11 mouse cellular contexts compared by ENCODE assay signal in genomic region chr17:80891656-80892055, GRCm38 (mm10). TPM values are rescaled to one million over a fixed set of nuclear protein-coding genes. Genes with fewer than 3 reads are reported as not detected.
DNase-seq lines count a peak whose midpoint lies in the region; ATAC-seq lines count a peak whose summit lies in the region.
"Had no signal": no experiment of that assay in that cellular context is flagged by ENCODE, and none has a peak within 500 bp of the region (broad histone marks: within the 10 kb centered on the region; RNA-seq: fewer than 3 reads in every experiment).

No protein-coding gene starts in this region.

- peak overlapping the region; percentile 77 for H3K27ac ChIP-seq in heart, embryonic 12.5 days (ENCODE audit: poor library complexity, severe bottlenecking)
- H3K27ac ChIP-seq: kidney, postnatal 0 days; limb, embryonic 12.5 days had no signal

- no peak overlapping the region for H3K4me2 ChIP-seq in heart, embryonic 12.5 days
- H3K4me2 ChIP-seq: limb, embryonic 12.5 days had no signal

- peaks cover 33% of the 10 kb centered on the region for H3K4me1 ChIP-seq in heart, embryonic 12.5 days (replicated peaks)

- ATAC-seq in heart, embryonic 12.5 days (ENCODE audit: insufficient number of reproducible peaks, low FRiP score): peak; percentile 57; the same call in 1 of the 2 replicates
- ATAC-seq in cerebellum, adult (ENCODE audit: insufficient number of reproducible peaks, low FRiP score, low TSS enrichment): no peak

- WGBS in heart, embryonic 12.5 days: 13% methylated on average over 5 of the region's 5 CpGs

- no peaks in the 10 kb centered on the region for H3K9me3 ChIP-seq in heart, embryonic 12.5 days (replicated peaks)
- H3K9me3 ChIP-seq: limb, embryonic 12.5 days had no signal

- DNase-seq in adrenal gland, adult (ENCODE audit: inconsistent age in 2 of 2, low spot score in 1 of 2): peak; percentile 72 to 95
- no peak for DNase-seq in adrenal gland, postnatal 4 days (ENCODE audit: low spot score in 2 of 2)
- peak; percentile 68 to 83 for DNase-seq in adrenal gland, postnatal 36 days
- DNase-seq in lung, postnatal 14 days: peak; percentile 34
- DNase-seq in cerebellum, adult 11-12 months: no peak
- DNase-seq in frontal cortex, postnatal 14 days (ENCODE audit: low spot score in 2 of 2): no peak
- DNase-seq: gastrocnemius, postnatal 25 days had no signal

- no peaks in the 10 kb centered on the region for H3K36me3 ChIP-seq in heart, embryonic 12.5 days
- H3K36me3 ChIP-seq: limb, embryonic 12.5 days had no signal

- no peaks in the 10 kb centered on the region for H3K27me3 ChIP-seq in heart, embryonic 12.5 days (replicated peaks)
- H3K27me3 ChIP-seq: limb, embryonic 12.5 days had no signal

- H3K9ac ChIP-seq in heart, embryonic 12.5 days: no peak overlapping the region
- H3K9ac ChIP-seq: limb, embryonic 12.5 days had no signal

- no peak overlapping the region for H3K4me3 ChIP-seq in heart, embryonic 12.5 days
- H3K4me3 ChIP-seq: limb, embryonic 12.5 days had no signal

RNA-seq across cellular contexts. Expression of gene Tmem178, which starts 52.8 kb away (rescaled TPM):
- total RNA-seq in adrenal gland, postnatal 4 days (2021): 10 to 100 TPM in 1 of 2 experiments, 1 to 10 TPM in 1; 7.6 to 10.0 TPM
- 10 to 100 TPM in 1 of 2 experiments, 1 to 10 TPM in 1; 7.6 to 12.2 TPM for total RNA-seq in adrenal gland, postnatal 36 days (2021)
- polyA plus RNA-seq in heart, embryonic 12.5 days (2016; fragmentation: Nextera tagmentation; extraction: Ambion mirVana): 8.5 and 8.7 TPM in 2 replicates

Comparison
In these comparisons a context has a peak if more than half of its experiments do, and no peak if none do; other contexts are left out.
1. DNase-seq: peak in adrenal gland, adult (2 of 2), adrenal gland, postnatal 36 days (2 of 2) and lung, postnatal 14 days (single experiment); none in adrenal gland, postnatal 4 days (0 of 2), cerebellum, adult 11-12 months (single experiment) and frontal cortex, postnatal 14 days (0 of 2).